Mouse (Mus musculus) hindbrain, embryonic 16.5 days (tissue): ENCODE measurements around the gene Tmem89. TPM values are rescaled to one million over a fixed set of nuclear protein-coding genes. Genes with fewer than 3 reads are reported as not detected.

Source experiments
- ATAC-seq: fragments of 200-750 bp; cut with Nextera tagmentation; 2 replicates; pipeline ENCODE4 v1.8.0; 2017; ENCODE audit warnings: moderate TSS enrichment, moderate library complexity
- H3K27ac ChIP-seq: fragments of 300-500 bp; sonication (generic); 2 replicates; pipeline ENCODE4 v1.5.1; 2014; ENCODE audit warnings: low read depth, mild to moderate bottlenecking, control low read depth, low read length, moderate library complexity
- H3K27me3 ChIP-seq: fragments of 300-500 bp; sonication (generic); replicated peaks from 2 replicates; pipeline ENCODE4 v1.6.1; 2014; ENCODE audit warnings: low read length; ENCODE audit not compliant: control insufficient read depth, insufficient read depth
- H3K36me3 ChIP-seq: fragments of 300-500 bp; sonication (generic); 2 replicates; pipeline ENCODE4 v1.6.1; 2014; ENCODE audit warnings: mild to moderate bottlenecking, low read length, moderate library complexity, mixed read lengths; ENCODE audit not compliant: control insufficient read depth, insufficient read depth
- H3K4me1 ChIP-seq: fragments of 300-500 bp; sonication (generic); 2 replicates; pipeline ENCODE4 v1.6.1; 2014; ENCODE audit warnings: low read depth, low read length; ENCODE audit not compliant: control insufficient read depth, insufficient read depth
- H3K4me2 ChIP-seq: fragments of 300-500 bp; sonication (generic); 2 replicates; pipeline ENCODE4 v1.6.1; 2014; ENCODE audit warnings: mild to moderate bottlenecking, low read length, control low read depth, moderate library complexity
- H3K4me3 ChIP-seq: fragments of 300-500 bp; sonication (generic); 2 replicates; pipeline ENCODE4 v1.5.1; 2014; ENCODE audit warnings: mild to moderate bottlenecking, low read length, control low read depth, moderate library complexity
- H3K9ac ChIP-seq: fragments of 300-500 bp; sonication (generic); 2 replicates; pipeline ENCODE4 v1.6.1; 2014; ENCODE audit warnings: low read depth, mild to moderate bottlenecking, control low read depth, low read length, moderate library complexity
- H3K9me3 ChIP-seq: fragments of 300-500 bp; sonication (generic); 2 replicates; pipeline ENCODE4 v1.6.1; 2014; ENCODE audit warnings: mild to moderate bottlenecking, low read length, moderate library complexity; ENCODE audit not compliant: control insufficient read depth
- whole genome bisulfite sequencing: fragments of 180-500 bp; shearing (Covaris S2); extraction: QIAGEN DNeasy Blood & Tissue Kit; methylation state at CpG from one replicate; pipeline ENCODE4 v1.1.7; 2014; 5-methylcytosine and 5-hydroxymethylcytosine counted together
- polyA plus RNA-seq: library from polyadenylated mRNA; unstranded; fragments of >200 nt; fragmentation: Nextera tagmentation; extraction: Ambion mirVana; gene quantifications from 2 replicates; pipeline ENCODE4 v1.2.1, GENCODE M21; 2015

Gene Tmem89
- polyA plus RNA-seq, 1 experiment from 2014 or later: not detected

DNA sequence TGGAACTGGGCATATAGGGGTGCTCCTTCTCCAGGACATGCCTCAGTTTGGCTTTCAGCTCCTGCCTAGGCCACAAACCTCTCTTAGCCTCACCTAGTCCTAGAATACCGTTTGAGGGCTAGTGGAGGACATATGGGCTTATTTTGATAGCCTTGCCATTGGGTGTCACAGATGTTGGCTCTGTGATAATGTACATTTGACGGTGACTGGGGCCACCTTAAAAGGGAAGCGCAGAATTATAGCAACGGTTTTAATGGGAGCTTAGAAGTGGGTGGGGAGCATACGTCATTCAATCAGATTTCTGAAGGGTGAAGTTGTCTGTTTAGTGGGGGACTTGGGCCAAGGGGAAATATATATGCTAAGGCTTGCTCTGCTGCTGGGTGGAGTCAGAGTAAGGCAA lies 31.2 kb downstream of the Tmem89 start:
- H3K4me3 ChIP-seq: no peak overlapping the region
- 90% methylated on average over 5 of the region's 5 CpGs for WGBS

GRCm38 (mm10) chr9:108949231-108949966 lies 35.0 kb downstream of the Tmem89 start:
- Histone ChIP-seq H3K4me1 (no peaks in the 10 kb centered on the region), H3K27ac (no peak overlapping the region; the same call in 1 of the 2 replicates), H3K4me2 (no peak overlapping the region), H3K9me3 (no peaks in the 10 kb centered on the region), H3K9ac (no peak overlapping the region), H3K4me3 (no peak overlapping the region), H3K27me3 (peaks cover 4% of the 10 kb centered on the region; the same call in 1 of the 2 replicates), H3K36me3 (peaks cover 48% of the 10 kb centered on the region)
- 84% methylated on average over 13 of the region's 13 CpGs for WGBS
- ATAC-seq: no peak

More for the DNA sequence above, 31.2 kb downstream of the Tmem89 start:
- no peaks in the 10 kb centered on the region for H3K4me1 ChIP-seq
- H3K27ac ChIP-seq: no peak overlapping the region
- no peaks in the 10 kb centered on the region for H3K9me3 ChIP-seq
- no peak for ATAC-seq
- peaks cover 68% of the 10 kb centered on the region for H3K36me3 ChIP-seq
- no peak overlapping the region for H3K9ac ChIP-seq
- no peaks in the 10 kb centered on the region for H3K27me3 ChIP-seq
- H3K4me2 ChIP-seq: no peak overlapping the region

GRCm38 (mm10) chr9:108949967-108950728 lies 35.7 kb downstream of the Tmem89 start:
- no peak overlapping the region for H3K27ac ChIP-seq

GRCm38 (mm10) chr9:108953081-108953636 lies 38.7 kb downstream of the Tmem89 start, which contains the start of gene Col7a1:
Col7a1 (plus strand) TSS chr9:108953586.
- Histone ChIP-seq H3K4me2 (no peak within 1 kb of the TSS), H3K27me3 (peaks cover 4% of the 10 kb centered on the region; the same call in 1 of the 2 replicates), H3K9me3 (no peaks in the 10 kb centered on the region), H3K36me3 (peaks cover 23% of the 10 kb centered on the region), H3K4me3 (no peak within 1 kb of the TSS), H3K4me1 (no peaks in the 10 kb centered on the region), H3K27ac (no peak within 1 kb of the TSS), H3K9ac (no peak within 1 kb of the TSS)
- WGBS: 7% methylated on average over 15 of the region's 15 CpGs
- no peak for ATAC-seq

More at GRCm38 (mm10) chr9:108949967-108950728, 35.7 kb downstream of the Tmem89 start:
- Histone ChIP-seq H3K4me1 (no peaks in the 10 kb centered on the region), H3K36me3 (peaks cover 41% of the 10 kb centered on the region), H3K27me3 (peaks cover 4% of the 10 kb centered on the region; the same call in 1 of the 2 replicates), H3K4me3 (no peak overlapping the region), H3K4me2 (no peak overlapping the region), H3K9me3 (no peaks in the 10 kb centered on the region), H3K9ac (no peak overlapping the region)
- ATAC-seq: no peak
- 89% methylated on average over 9 of the region's 9 CpGs for WGBS

DNA sequence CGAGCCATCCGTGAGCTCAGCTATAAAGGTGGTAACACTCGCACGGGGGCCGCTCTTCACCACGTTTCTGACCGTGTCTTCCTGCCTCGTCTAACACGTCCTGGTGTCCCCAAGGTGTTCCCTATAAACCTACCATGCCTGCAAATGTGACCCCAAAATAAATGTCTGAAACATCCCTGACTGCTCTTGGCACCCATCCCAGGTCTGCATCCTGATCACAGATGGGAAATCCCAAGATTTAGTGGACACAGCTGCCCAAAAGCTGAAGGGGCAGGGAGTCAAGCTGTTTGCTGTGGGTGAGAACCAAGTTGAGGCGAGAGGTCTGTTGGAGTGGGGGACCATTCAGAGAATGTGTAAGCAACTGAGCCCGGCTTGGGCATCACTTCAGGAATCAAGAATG lies 40.8 kb downstream of the Tmem89 start:
- 83% methylated on average over 11 of the region's 11 CpGs for WGBS
- no peaks in the 10 kb centered on the region for H3K4me1 ChIP-seq
- H3K36me3 ChIP-seq: peaks cover 2% of the 10 kb centered on the region
- H3K4me3 ChIP-seq: no peak overlapping the region
- H3K9ac ChIP-seq: no peak overlapping the region
- H3K27me3 ChIP-seq: peaks cover 4% of the 10 kb centered on the region; the same call in 1 of the 2 replicates
- no peak overlapping the region for H3K4me2 ChIP-seq
- H3K27ac ChIP-seq: no peak overlapping the region
- no peaks in the 10 kb centered on the region for H3K9me3 ChIP-seq
- no peak for ATAC-seq

- no peaks in the 10 kb centered on the region for H3K9me3 ChIP-seq
- peaks cover 4% of the 10 kb centered on the region; the same call in 1 of the 2 replicates for H3K27me3 ChIP-seq
- no peak overlapping the region for H3K27ac ChIP-seq
- 84% methylated on average over 11 of the region's 11 CpGs for WGBS
- H3K36me3 ChIP-seq: no peaks in the 10 kb centered on the region
- H3K4me2 ChIP-seq: no peak overlapping the region
- H3K9ac ChIP-seq: no peak overlapping the region
- H3K4me3 ChIP-seq: no peak overlapping the region
- H3K4me1 ChIP-seq: no peaks in the 10 kb centered on the region
- no peak for ATAC-seq
Measured at GRCm38 (mm10) chr9:108955846-108956245, 41.4 kb downstream of the Tmem89 start.

GRCm38 (mm10) chr9:108963577-108963976 lies 49.2 kb downstream of the Tmem89 start:
- Histone ChIP-seq H3K27ac (no peak overlapping the region), H3K4me3 (no peak overlapping the region), H3K4me2 (no peak overlapping the region), H3K4me1 (no peaks in the 10 kb centered on the region), H3K9ac (no peak overlapping the region), H3K27me3 (no peaks in the 10 kb centered on the region), H3K36me3 (no peaks in the 10 kb centered on the region), H3K9me3 (no peaks in the 10 kb centered on the region)
- ATAC-seq: no peak
- WGBS: 88% methylated on average over 3 of the region's 3 CpGs

GRCm38 (mm10) chr9:108964338-108964737 lies 49.9 kb downstream of the Tmem89 start:
- 85% methylated on average over 6 of the region's 6 CpGs for WGBS

More at GRCm38 (mm10) chr9:108964338-108964737, 49.9 kb downstream of the Tmem89 start:
- ATAC-seq: no peak
- Histone ChIP-seq H3K36me3 (no peaks in the 10 kb centered on the region), H3K4me2 (no peak overlapping the region), H3K4me1 (no peaks in the 10 kb centered on the region), H3K4me3 (no peak overlapping the region), H3K9ac (no peak overlapping the region), H3K9me3 (no peaks in the 10 kb centered on the region), H3K27me3 (no peaks in the 10 kb centered on the region), H3K27ac (no peak overlapping the region)
